Mouse (Mus musculus) forebrain, embryonic 14.5 days (tissue): ENCODE data around the gene Zfp1. TPM values are rescaled to one million over a fixed set of nuclear protein-coding genes. Genes with fewer than 3 reads are reported as not detected.

ENCODE experiments used
- ATAC-seq: fragments of 200-750 bp; cut with Nextera tagmentation; 2 replicates; pipeline ENCODE4 v1.8.0; 2017; ENCODE audit warnings: mild to moderate bottlenecking, moderate library complexity
- DNase-seq: peaks from one replicate; pipeline ENCODE4 v3.0.0-alpha.2; 2015; ENCODE audit warnings: low spot score
- H3K27ac ChIP-seq: fragments of 300-500 bp; sonication (generic); 2 replicates; pipeline ENCODE4 v1.5.1; 2014; ENCODE audit warnings: low read depth, mild to moderate bottlenecking, control low read depth, low read length, moderate library complexity
- H3K27me3 ChIP-seq: fragments of 300-500 bp; sonication (generic); replicated peaks from 2 replicates; pipeline ENCODE4 v1.6.1; 2014; ENCODE audit warnings: low read length, control low read depth, mixed read lengths; ENCODE audit not compliant: control insufficient read depth, insufficient read depth
- H3K36me3 ChIP-seq: fragments of 300-500 bp; sonication (generic); 2 replicates; pipeline ENCODE4 v1.6.1; 2014; ENCODE audit warnings: low read length, control low read depth; ENCODE audit not compliant: control insufficient read depth, insufficient read depth
- H3K4me1 ChIP-seq: fragments of 300-500 bp; sonication (generic); 2 replicates; pipeline ENCODE4 v1.6.1; 2014; ENCODE audit warnings: antibody characterized with exemption, low read length, control low read depth; ENCODE audit not compliant: control insufficient read depth, insufficient read depth
- H3K4me2 ChIP-seq: fragments of 300-500 bp; sonication (generic); 2 replicates; pipeline ENCODE4 v1.6.1; 2014; ENCODE audit warnings: mild to moderate bottlenecking, control low read depth, low read length
- H3K4me3 ChIP-seq: fragments of 300-500 bp; sonication (generic); 2 replicates; pipeline ENCODE4 v1.5.1; 2014; ENCODE audit warnings: low read depth, low read length, control low read depth
- H3K9ac ChIP-seq: fragments of 300-500 bp; sonication (generic); 2 replicates; pipeline ENCODE4 v1.6.1; 2014; ENCODE audit warnings: mild to moderate bottlenecking, low read length, control low read depth, moderate library complexity
- H3K9me3 ChIP-seq: fragments of 300-500 bp; sonication (generic); replicated peaks from 2 replicates; pipeline ENCODE4 v1.6.1; 2016; ENCODE audit warnings: low read length, control low read depth, mixed read lengths; ENCODE audit not compliant: control insufficient read depth
- WGBS: fragments of 180-500 bp; shearing (Covaris S2); extraction: QIAGEN DNeasy Blood & Tissue Kit; methylation state at CpG from one replicate; pipeline ENCODE4 v1.1.7; 2014; 5-methylcytosine and 5-hydroxymethylcytosine counted together
- polyA plus RNA-seq: library from polyadenylated mRNA; unstranded; fragments of >200 nt; fragmentation: Nextera tagmentation; extraction: Ambion mirVana; gene quantifications from 2 replicates; pipeline ENCODE4 v1.2.1, GENCODE M21; 2014

Gene Zfp1
- polyA plus RNA-seq, result 26.1 and 32.9 TPM in 2 replicates

DNA sequence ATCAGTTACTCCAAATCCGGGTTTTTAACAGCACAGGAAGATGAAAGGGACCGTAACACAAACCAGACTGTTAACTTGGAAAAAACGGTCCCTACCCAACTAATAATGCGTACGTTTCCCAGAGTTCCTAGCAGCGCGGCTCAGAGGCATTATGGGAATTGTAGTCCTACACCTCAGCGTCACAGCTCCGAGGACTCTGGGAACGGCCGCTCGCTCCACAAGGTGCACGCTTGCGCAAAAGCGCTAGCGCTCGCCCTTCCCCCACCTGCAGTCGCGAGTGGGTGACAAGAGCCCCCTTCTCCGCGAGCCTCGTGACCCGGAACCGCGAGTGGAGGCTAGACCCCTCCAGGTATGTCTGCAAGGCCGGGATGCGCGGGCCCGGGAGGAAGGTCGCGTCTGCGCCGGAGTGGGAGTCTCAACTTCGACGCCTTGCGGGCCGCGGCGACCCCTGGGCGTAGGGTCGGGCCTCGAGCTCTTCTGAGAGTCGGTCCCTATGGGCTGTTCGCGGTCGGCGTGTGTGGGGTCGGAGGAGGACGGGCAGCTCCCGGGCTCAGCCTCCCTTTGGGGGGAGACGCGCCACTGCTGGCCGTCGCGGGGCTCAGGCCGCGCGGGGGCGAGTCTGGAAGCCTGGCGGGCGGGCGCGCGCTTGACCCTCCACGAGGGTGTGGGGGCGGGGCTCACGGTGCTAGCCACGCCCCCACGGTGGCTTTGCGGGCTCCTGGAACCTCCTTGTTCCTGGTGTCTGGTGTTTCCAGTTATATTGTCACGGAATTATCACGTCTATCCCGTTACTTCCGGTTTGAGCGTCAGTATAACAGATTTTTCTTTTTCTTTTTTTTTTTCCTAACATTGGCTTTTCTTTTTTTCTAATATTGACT lies at the start of gene Zfp1:
TSS of gene Zfp1 (plus strand) at position 138 of the 878 bp plus-strand sequence.
- peak within 1 kb of the TSS; percentile 82 for H3K9ac ChIP-seq
- H3K9me3 ChIP-seq, result no peaks in the 10 kb centered on the region
- no peaks in the 10 kb centered on the region for H3K36me3 ChIP-seq
- ATAC-seq (peak; percentile 99), DNase-seq (peak; percentile 99)
- peak within 1 kb of the TSS; percentile 89 for H3K27ac ChIP-seq
- H3K27me3 ChIP-seq, result no peaks in the 10 kb centered on the region
- H3K4me3 ChIP-seq, result peak within 1 kb of the TSS; percentile 90
- WGBS, result under 1% methylated on average over 72 of the region's 75 CpGs
- H3K4me2 ChIP-seq, result peak within 1 kb of the TSS; percentile 51
- 0 out of 2 replicates have a peak, but pooled peaks cover 3% of the 10 kb centered on the region for H3K4me1 ChIP-seq

DNA sequence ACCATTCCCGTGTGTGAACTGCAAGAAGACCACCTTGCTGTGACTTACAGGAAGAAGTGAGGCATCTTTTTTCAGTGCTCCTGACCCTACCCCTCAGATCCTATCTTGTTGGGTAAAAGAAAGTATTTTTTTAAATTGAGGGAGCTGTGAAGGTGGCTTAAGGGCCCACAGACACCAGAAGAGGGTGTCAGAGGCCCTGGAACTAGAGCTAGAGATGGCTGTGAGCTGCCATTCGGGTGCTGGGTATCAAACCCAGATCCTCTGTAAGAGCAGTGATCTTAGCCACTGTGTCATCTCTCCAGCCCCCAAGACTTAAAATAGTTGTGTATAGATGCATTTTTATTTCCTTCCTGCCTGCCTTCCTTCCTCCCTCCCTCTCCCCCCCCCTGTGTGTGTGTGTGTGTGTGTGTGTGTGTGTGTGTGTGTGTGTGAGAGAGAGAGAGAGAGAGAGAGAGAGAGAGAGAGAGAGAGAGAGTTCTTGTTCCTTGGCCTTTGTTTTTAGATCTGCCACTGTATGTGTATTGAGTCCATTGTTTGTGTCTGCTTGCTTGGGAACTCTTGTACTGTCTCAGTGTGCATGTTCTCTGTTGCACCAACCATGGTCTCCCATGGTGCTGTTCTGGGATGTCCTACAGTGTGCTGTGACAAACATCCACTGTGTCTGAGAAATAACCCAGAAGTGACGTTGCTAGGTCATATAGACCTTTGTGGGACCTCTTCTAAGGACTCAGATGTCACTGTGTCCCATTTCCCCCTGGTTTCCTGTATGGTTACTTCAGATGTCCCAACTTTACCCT lies 49.0 kb upstream of the Zfp1 start:
- DNase-seq (no peak), ATAC-seq (no peak)
- Histone ChIP-seq H3K4me2 (no peak overlapping the region), H3K4me3 (no peak overlapping the region), H3K9me3 (no peaks in the 10 kb centered on the region), H3K27me3 (no peaks in the 10 kb centered on the region), H3K27ac (no peak overlapping the region), H3K36me3 (no peaks in the 10 kb centered on the region), H3K9ac (no peak overlapping the region), H3K4me1 (peaks cover 12% of the 10 kb centered on the region; the same call in 1 of the 2 replicates)
- 79% methylated on average over 3 of the region's 3 CpGs for WGBS

DNA sequence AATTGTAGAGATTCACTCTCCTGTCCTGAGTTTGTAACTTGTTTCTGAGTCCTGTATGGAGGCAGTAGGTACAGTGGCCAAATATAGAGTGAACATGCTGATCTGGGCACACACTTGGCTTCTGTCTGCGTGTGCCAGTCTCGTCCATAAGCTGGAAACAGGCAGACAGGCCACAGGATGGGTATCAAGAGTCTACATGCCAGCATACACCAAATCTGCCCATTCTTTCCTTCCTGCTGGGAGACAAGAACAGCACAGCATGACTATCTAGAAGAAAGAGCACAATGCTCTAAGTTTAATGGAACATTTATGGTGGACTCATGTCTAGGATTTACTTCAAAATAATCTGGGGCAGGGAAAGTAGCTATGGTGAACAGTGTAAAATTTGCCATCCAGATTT lies 48.2 kb upstream of the Zfp1 start:
- no peak overlapping the region for H3K27ac ChIP-seq
- ATAC-seq, result no peak

DNA sequence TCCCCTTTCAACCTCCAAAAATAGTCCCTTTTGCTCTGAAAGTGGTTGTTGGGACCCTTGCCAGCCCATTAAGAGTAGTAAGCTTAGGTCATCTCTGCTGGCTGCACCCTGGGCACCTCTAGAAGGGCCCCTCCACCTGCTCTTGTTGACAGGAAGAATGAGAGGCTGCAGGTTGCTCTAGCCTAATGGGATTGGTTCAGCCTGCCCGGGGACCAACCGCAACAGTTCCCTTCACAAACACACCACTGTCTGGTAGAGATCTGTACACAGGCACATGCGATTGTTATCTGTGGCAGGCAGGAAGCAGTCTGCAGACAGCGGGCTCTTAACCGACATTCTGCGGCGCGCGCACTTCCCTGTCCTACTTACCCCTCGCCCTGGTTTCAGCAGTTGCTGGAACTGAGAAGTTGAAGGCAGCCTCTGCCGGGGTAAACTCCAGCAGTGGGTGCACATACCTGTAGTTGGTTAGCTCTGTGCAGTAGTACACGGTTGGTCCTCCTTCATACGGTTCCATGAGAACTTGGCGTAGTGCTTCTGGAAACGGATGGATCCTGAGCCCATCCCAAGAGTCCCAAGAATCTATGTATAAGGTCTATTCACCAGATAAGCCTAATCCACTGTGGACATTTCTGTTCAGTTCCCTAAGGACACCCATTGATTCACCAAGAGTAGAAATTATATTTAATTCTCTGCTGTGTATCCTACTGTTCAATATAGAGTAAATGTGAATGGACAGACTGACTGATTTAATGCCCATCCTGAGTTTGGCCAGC lies 47.3 kb upstream of the Zfp1 start:
- Histone ChIP-seq H3K4me3 (no peak overlapping the region), H3K4me1 (peaks cover 12% of the 10 kb centered on the region; the same call in 1 of the 2 replicates), H3K9me3 (no peaks in the 10 kb centered on the region), H3K27me3 (no peaks in the 10 kb centered on the region), H3K27ac (no peak overlapping the region), H3K9ac (no peak overlapping the region), H3K4me2 (no peak overlapping the region), H3K36me3 (no peaks in the 10 kb centered on the region)
- ATAC-seq (no peak), DNase-seq (no peak)
- WGBS, result 93% methylated on average over 15 of the region's 15 CpGs

More for the DNA sequence above, 48.2 kb upstream of the Zfp1 start:
- Histone ChIP-seq H3K9me3 (no peaks in the 10 kb centered on the region), H3K4me2 (no peak overlapping the region), H3K9ac (no peak overlapping the region), H3K4me1 (peaks cover 12% of the 10 kb centered on the region; the same call in 1 of the 2 replicates), H3K27me3 (no peaks in the 10 kb centered on the region), H3K36me3 (no peaks in the 10 kb centered on the region), H3K4me3 (no peak overlapping the region)
- WGBS, result 92% methylated on average over 2 of the region's 2 CpGs
- DNase-seq, result no peak

DNA sequence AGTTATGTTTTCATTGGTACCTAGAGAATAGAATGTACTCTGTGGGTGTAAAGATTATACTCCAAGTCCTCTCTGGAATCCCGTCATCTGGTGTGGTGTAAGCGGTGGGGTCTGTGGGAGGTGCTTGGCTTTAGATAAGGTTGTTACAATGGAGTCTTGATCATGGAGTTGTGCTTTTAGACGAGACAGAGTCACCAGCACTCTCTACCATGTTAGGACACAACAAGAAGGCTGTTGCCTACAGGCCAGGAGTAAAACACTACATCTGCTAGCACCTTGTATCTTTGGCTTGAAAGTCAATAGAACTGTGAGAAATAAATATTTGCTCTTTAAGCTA lies 46.7 kb upstream of the Zfp1 start:
- ATAC-seq (no peak), DNase-seq (no peak)
- Histone ChIP-seq H3K4me2 (no peak overlapping the region), H3K4me3 (no peak overlapping the region), H3K9me3 (no peaks in the 10 kb centered on the region), H3K4me1 (peaks cover 12% of the 10 kb centered on the region; the same call in 1 of the 2 replicates), H3K36me3 (no peaks in the 10 kb centered on the region), H3K27ac (no peak overlapping the region), H3K9ac (no peak overlapping the region), H3K27me3 (no peaks in the 10 kb centered on the region)
- WGBS, result 75% methylated on average over 3 of the region's 3 CpGs

DNA sequence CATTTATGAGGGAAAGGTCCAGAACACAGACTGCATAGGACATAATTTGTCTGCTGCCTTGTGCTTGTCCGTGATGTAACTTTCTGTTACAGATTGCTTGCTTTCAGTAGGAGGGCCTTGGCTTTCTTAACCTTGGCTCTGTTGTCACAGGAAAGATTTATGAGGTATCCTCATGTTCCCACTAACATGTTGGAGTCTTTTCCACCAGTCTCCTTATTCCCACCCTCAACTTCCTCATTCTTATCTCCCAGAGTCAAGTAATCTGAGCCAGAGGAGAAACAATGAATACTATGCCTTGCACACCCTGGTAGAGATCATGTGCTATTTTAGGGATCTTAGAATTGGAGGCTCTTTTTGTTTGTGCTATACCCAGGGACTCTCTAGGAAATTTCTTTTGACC lies 45.9 kb upstream of the Zfp1 start:
- H3K4me3 ChIP-seq, result no peak overlapping the region
- no peak overlapping the region for H3K4me2 ChIP-seq
- no peak overlapping the region for H3K9ac ChIP-seq
- DNase-seq (no peak), ATAC-seq (no peak)
- WGBS, result 83% methylated on average over 1 of the region's 1 CpGs
- H3K4me1 ChIP-seq, result peaks cover 9% of the 10 kb centered on the region; the same call in 1 of the 2 replicates
- no peak overlapping the region for H3K27ac ChIP-seq
- no peaks in the 10 kb centered on the region for H3K9me3 ChIP-seq
- H3K27me3 ChIP-seq, result no peaks in the 10 kb centered on the region
- H3K36me3 ChIP-seq, result no peaks in the 10 kb centered on the region

DNA sequence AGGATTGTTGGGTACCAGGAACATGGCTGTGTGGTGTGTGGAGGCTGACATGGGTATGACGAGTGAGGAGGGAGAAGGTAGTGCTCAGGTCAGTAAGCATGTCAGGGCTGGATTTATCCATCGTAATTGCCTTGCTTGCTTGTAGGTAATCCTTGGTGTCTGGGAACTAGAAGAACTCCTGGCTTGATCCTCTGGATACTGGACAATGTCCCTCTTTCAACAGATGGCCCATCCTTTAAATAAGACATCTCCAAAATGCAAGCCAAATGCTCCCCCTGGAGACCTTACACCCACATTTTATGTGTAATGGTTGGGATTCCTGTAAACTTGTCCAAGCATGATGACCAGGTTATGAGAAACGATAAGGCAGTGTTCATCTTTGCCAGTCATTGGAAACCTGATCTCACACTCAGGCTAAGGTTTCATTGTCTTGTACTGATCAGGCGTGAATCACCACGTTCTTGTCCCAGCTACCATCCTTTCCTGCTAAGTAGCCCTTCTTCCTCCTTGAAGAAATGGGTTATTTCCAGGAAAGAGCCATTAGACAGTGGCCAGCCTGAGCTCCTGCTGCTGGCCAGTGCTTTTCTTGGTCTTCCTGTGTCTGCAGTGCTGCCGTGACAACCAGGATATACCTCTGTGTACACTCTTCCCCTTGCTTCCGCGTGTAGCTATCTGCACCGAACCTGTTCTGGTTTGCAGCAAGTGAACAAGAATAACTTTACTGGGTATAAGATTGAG lies 43.3 kb upstream of the Zfp1 start:
- Histone ChIP-seq H3K27me3 (no peaks in the 10 kb centered on the region), H3K9me3 (no peaks in the 10 kb centered on the region), H3K36me3 (no peaks in the 10 kb centered on the region), H3K9ac (no peak overlapping the region), H3K4me1 (0 out of 2 replicates have a peak, but pooled peaks cover 6% of the 10 kb centered on the region), H3K4me2 (no peak overlapping the region), H3K4me3 (no peak overlapping the region), H3K27ac (no peak overlapping the region)
- DNase-seq, result no peak
- no peak for ATAC-seq
- 83% methylated on average over 9 of the region's 9 CpGs for WGBS

DNA sequence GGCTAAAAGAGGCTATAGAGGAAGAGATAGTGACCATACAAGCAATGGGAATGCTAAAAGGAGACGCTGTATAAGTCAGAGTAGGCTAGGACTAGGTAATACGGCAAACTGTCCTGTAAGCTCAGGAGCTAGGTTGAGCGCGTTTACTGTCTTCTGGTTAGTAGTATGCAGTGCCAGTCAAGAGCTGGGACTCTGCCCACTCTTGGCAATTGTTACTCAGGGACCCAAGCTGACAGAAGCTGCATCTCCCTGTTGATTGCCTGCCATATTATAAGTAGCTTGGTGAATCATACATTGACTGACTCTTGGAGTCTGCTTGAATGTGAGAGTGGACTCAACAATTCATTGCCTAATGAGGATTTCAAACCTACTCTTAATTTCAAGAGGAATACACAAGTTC lies 41.2 kb upstream of the Zfp1 start:
- Histone ChIP-seq H3K9me3 (no peaks in the 10 kb centered on the region), H3K4me2 (no peak overlapping the region), H3K4me1 (no peaks in the 10 kb centered on the region), H3K27me3 (no peaks in the 10 kb centered on the region), H3K9ac (no peak overlapping the region), H3K27ac (no peak overlapping the region), H3K4me3 (no peak overlapping the region), H3K36me3 (no peaks in the 10 kb centered on the region)
- DNase-seq, result peak; percentile 46
- 94% methylated on average over 4 of the region's 4 CpGs for WGBS
- ATAC-seq, result no peak
